Mouse (Mus musculus) mouse trophoblast stem cell (cell line): Measurements from ENCODE around the gene Smpd3.

Source experiments
- in situ Hi-C, 2 experiments: fragments of 300-500 bp; cut with MseI, MboI; formaldehyde crosslinking; loops; 2 replicates in 1 of 2; 3 replicates in 1 of 2; pipeline ENCODE4 v1.15.1; 2025

Smpd3 gene

DNA sequence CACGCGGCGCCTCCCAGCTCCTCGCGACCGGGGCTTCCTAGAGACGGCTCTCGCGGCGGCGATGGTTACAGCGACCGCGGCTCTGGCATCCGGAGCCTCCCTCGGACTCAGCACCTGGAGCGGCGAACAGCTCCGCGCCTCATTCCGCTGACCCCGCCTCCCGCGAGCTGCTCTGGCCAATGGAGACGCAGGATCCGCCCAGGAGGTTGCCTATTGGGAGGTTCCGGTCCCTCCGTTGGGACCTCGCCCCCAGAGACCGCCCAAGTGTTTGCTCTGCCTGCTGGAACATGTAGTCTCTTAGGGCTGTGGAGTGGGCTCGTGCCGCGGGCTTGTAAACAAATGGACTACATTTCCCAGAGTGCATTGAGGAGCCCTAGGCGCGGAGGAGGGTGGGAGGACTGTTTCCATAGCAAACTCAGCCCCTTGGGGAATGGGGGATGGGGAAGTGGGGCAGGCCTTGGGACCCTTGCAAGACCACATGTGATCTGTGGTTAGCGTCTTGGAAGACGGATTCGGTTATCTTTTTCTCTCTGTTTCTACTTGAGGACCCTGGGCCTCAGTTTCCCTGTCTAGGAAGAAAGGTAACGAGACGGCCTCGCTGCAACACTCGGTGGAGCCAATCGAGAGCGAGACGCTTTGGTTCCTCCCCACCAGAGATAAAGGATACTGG, at the start of gene Smpd3:
Gene Smpd3 (minus strand): TSS at position 137 of the 670 bp plus-strand sequence.
- in situ Hi-C loops, result no loop called here

DNA sequence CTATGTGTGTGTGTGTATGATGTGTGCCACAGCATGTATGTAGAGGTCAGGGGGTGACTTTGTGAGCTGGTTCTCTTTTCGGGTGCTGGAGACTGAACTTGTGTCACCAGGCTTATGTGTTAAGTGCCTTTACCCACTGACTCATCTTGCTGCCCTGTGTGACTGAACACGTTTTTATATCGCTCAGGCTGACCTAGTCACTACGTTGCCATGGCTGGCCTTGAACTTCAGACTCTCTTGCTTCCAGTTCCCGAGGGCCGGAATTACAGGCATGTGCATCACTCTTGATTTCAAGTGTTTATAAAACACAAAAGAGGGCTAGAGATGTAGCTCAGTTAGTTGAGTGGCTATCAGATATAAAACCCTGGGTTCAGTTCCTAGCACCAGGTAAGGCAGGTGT, 43.2 kb upstream of the Smpd3 start:
- in situ Hi-C loops, result no loop called here

DNA sequence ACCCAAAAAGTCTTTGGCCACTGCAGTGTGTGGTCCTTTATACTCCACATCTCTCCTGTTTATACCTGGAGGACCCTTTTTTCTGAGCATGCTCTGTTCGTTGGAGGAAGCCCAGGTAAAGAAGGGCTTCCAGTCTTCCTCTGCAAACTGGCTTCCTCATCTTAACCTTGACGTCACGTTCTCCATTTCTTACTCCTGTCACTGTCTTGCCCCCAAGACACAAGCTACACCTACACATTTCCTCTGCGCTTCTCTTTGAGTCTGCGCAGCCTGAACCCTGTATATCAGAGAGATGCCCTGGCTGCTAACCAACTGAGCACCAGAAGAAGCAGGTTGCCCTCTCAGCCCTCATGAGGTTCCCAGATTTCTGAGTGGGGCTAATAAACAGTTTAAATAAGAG, 41.6 kb upstream of the Smpd3 start:
- in situ Hi-C loops, result no loop called here

DNA sequence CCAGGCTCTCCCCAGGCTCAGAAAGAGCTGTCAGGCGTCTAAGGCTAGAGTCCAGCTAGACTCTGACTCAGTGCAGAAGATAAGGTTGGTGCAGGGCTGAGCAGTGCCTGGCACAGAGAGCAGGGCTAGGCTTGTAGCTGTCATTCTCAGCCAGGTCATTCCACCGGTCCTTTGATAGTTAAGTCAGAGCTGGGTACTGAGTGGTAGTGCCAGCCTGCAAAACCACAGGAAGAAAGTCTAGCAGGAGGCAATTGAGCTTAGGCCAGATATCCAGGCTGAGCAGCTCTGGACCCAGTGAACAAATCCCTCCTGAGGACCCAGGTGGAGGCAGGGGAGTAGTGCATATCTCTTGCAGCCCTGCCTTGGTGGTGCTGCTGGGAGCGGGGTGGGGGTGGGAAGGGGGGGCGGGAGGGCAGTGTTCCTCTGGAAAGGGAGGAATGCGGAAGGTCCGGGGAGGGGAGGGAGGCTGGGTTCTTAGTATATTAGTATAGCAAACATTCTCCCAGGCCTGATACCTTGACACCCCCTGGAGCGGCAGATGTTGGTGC, 40.8 kb upstream of the Smpd3 start:
- in situ Hi-C loops, result no loop called here

DNA sequence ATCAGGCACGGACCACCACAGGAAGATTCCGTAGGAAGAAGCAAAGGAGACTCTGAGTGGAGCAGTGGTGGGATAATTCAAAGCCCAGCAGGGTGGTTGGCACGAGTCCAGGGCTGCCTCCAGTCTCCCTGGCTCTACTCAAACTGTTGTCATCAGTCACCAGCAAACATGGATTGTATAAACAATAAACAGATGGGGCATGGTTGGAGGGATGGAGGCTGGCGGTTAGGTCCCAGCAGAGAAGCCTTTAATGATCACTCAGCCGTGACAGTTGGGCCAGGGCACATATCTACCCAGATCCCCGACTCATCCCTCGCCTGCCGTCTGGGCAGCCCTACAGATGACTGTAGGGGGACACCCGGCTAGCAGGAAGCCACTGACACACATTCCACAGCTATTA, 39.1 kb upstream of the Smpd3 start:
- in situ Hi-C loops, result no loop called here

DNA sequence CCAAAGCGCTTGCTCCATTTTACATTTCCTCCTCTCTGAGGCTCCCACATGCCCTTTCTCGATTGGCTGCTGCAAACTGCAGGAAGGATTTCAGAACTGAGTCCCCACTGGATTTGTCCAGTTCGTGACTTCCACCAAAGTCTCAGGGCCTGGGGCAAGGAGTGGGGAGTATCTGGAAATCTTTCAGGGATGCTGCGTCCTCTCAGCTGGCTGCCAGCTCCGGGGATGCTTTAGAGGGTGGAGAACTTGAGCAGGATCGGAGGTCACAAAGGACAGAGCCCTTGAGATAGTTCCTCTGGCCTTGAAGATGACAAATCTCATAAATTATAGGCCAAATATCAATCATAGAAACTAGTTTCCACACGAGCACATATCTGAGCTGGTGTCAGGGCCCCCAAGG, 38.2 kb upstream of the Smpd3 start:
- in situ Hi-C loops, result no loop called here

DNA sequence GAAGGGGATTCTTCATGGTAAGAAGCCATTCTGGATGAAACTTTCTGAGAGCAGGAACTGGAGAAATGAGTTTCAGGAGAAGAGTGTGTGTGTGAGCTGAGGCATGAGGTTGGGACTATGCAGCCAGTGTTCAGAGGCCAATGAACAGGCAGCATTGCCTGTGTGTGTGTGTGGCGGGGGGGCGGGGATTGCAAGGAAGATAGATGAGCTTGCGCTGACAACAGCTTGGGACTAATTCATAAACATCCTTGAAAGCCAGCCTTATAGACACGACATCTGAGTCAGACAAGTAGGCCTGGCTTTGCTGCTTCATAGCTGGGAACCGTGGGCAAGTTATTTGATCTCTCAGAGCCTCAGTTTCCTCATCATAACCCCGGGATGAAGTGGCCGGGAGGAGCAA, 31.3 kb upstream of the Smpd3 start:
- in situ Hi-C loops, result no loop called here

DNA sequence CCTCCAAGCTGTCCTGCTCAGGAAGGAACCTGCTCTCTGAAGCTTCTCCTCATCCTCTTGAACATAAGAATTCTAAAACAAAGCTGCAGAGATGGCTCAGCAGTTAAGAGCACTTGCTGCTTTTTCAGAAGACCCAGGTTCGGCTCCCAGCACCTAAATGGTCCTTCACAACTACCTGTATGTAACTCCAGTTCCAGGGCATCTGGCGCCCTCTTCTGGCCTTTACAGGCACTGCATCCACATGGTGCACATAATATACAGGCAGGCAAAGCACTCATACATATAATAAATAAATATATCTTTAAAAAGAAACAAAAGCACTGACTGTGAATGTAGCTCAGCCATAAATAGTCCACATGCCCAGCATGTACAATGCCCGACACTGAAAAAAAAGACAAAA, 30.7 kb upstream of the Smpd3 start:
- in situ Hi-C loops, result no loop called here

DNA sequence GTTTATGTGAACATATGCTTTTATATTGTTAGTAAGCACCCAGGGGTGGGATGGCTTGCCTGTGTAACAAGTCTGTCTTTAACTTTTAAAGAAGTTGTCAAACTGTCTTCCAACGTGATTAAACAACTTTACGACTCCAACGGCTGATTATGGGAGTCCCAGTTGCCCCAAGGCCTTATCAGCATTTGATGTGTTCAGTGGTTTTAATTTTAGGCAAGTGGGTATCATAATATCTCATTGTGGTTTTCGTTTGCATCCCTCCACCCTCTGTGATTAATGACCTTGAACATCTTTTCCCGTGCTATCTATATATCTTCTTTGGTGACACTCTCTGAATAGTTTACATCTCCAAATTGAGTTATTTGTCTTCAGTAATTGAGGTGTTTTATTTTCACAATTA, 27.0 kb upstream of the Smpd3 start:
- in situ Hi-C loops, result no loop called here

DNA sequence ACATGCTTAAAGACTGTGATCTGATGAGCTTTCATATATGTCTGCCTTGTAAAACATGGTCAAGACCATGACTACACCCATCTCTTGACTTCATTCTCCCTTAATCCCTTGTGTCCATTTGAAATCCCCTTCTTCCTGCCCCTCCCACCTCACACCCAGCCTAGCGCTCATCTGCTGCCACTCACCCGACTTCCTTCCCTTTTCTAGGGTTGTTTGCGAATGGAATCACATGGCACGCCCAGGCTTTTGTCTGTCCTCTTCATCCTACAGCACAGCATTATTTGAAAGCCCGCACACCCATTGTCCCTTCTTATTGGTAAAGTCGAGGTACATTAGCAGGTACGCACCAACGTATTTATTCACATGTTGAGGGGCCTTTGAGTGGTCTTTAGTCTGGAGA, 26.5 kb upstream of the Smpd3 start:
- in situ Hi-C loops, result no loop called here

DNA sequence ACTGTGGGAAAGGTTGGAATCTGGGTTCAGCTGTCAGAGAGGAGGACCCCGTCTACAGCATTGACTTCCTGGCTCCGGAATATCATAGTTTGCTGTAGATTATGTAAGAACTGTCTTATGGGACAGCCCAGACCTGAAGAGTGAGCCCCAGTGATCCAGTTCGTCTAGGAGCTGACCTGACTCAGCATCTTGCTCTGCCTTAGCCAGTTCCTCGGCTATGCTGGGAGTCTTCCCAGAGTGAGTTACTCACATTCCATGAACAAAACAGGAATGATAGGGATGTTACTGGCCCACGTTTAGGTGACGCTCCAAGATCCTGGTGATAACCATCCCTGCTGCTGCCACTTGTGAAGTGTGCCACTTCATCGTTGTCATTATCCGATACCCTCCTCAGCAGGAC, 25.5 kb upstream of the Smpd3 start:
- in situ Hi-C loops, result no loop called here

DNA sequence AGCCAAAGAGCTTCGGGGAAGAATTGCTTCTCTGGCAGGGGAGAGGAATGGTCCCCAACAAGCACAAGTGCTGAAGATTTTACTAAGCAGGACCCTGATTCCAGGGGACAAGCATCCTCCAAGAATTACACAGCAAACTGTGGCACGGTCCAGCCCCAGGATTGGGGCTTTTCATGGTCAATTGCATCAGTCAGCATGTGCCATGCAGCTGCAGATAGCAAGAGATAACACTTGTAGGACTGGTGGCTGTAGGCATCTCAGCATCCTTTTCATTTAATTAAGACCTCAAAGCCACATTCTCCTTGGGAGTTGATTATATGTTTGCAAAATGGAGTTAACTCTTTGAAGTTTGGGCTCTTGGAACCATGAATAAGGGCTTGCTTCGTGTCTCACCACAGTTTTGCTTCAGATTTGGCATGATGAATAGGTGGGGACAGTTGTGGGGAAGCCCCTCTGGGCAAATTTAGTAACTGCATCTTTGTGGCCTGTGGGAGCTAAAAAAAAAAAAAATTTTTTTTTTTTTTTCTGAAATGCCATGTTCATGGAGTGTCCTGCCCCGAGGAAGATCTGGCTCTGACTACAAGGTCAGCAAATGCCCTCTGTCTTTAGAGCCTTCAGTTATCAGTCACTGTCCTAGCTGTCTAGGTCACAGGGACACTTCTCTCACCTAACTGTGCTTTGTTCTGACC, 22.0 kb upstream of the Smpd3 start:
- in situ Hi-C loops, result no loop called here

DNA sequence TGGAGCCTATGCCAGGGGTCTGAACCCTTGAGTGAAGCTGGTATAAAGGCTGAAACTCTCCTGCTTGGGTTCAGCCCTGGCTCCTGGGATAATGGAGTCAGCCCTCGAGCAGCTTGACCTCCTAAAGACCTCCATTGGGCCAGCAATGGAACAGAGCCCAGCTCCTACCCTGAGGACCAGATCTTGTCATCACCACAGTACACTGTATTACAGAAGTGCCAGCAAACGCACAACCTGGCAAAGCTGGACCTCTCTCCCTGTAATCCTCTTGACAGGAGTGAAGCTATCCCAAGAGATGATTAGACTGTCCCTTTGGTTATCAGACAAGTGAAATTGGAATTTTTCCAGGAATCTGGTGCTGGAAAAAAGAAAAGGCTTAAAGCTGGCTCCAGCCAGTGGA, 13.3 kb upstream of the Smpd3 start:
- in situ Hi-C loops, result no loop called here

DNA sequence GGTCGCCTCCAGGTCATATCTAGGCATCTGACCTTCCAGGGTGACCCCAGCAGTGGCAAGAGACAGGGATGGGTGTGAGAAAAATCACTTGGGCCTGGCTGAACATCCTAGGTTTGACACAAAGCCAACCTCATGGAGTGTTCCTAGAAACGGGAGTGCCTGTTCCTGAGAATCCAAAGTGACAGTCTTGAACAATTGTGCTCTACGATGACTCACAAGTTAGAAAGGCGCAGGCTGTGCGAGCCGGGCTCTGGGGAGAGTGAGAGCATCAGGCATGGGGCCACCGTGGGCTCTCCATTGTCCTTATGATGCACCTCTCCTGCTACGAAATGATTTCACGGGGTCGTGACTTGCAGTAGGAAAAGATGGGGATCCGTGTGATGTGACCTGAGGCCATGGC, 11.6 kb upstream of the Smpd3 start:
- in situ Hi-C loops, result no loop called here

DNA sequence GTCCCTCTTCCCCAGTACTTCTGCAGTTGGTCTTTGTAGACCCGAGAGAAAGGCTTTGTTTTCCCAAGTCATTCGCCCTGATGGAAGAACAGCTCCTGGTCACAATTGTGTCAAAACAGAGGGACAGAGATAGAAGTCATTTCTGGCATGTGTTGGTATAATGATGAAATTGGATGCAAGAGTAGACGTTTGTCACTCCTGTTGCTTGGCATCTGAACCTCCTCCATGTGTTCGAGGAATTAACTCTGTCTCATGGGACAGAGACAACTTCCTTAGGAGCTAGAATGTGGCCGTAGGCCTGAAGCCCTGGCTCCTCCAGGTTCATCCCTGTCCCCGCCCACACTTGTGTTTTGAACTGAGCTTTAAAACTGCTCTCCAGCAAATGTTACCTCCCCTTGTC, 8.3 kb upstream of the Smpd3 start:
- in situ Hi-C loops, result no loop called here

DNA sequence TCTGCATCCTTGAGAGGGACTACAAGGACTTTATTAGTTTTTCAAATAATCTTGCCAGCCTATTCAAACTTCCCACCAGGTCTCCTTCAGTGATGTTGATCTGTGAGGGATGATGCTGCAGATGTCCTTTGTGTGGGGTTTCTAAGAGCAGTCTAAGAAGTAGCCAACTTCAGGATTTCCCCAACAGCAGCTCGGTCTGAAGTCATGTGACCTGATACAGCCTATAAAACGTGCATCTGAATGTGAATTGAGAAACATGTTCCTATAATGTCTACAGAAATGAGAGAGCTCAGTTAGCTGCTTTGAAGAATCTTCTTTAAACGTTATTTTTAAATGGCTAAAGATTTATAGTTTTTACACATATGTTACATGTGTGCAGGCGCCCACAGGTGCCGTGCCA, 5.7 kb upstream of the Smpd3 start:
- in situ Hi-C loops, result no loop called here

DNA sequence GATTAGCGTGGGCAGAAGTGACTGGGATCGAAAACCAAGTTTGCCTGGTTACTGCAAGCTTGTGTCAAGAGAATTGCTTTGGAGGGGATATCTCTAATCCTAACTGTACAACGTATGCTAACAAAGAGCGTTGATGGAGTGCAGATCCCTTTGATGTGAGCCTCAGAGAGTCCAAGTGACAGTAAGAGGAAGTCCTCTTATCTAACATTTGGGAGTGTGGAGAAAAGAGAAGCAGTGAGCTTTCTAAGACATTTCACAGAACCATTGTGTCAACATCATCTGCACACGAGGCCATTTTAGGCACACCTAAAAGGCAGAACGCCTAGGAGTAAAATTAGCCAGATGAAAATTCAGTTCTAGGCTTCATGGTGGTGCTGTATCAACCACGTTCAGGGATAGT, 5.0 kb upstream of the Smpd3 start:
- in situ Hi-C loops, result no loop called here

DNA sequence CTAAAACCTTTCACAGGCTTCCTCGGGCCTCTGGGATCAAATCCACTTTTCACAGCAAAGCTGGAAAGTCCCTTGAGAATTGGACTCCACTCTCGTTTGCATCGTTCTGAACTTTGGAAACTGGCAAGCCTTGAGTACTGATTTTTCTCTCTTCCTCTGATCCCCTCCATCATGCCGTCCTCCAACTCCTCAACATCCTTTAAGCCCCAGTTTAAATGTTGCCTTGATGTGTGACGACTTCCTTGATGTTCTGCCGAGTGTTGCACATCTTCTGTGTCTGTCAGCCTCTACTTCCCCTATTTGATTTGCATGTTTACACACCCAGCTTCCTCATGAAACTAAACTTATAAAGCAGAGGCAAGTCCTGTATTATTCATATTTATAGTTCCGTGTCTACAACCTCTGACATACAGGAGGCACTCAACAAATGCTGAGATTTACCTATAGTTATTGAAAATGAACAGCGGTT, 987 bp upstream of the Smpd3 start:
- in situ Hi-C loops, result no loop called here

DNA sequence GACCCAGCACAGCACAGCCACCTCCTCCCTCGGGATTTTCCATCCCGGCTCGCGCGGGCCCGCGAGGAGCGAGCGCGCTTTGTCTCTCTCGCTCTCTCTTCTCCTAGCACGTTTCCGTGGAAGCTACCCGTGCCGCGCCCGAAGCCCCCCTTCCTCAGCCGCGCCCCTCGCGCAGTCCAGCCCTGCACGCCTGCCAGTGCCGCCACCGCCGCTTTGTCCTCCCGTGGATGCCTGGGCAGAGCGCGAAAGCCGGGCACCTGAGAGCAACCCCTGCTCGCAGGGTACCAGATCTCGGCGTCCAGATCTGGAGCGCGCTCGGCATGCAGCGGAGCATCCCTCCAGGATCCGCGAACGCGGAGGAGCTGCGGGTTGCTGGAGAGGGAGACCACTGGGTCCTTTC, 1.2 kb downstream of the Smpd3 start:
- in situ Hi-C loops, result no loop called here

DNA sequence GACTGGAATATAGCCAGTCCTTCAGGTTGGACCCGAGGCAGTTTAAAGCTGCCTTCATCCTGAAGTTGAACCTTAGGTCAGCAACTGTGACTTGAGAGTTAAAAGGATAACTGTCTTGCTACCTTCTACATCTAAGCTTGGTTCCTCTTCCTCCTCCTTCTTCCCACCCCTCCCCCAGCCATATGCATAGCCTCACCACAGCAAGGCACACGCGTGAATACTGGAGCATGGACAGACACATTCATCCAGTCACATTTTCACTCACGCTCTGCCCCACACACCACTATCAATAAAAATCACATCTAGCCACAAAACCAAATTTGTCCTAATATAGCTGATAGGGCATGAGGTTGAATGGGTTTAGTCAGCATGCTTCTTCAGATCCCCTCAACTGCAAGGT, 1.8 kb downstream of the Smpd3 start:
- in situ Hi-C loops, result no loop called here

DNA sequence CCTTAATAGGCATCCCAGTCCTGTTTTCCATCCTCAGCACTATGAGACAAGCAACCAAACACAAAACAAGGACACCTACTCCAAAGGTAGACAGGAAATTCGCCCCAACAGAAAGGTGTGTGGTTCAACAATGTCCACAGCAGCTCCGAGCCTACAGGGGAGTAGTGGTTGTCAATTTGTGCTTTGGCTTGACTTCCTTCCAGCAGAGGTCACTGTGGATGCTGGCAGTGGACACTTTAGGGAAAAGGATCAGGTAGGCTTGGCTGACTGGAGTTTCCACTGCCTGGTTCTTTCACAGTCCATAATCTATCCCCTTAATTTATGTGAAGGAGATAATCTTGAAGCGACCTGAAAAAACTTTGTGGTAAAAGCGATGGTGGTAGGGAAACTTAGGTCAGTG, 2.6 kb downstream of the Smpd3 start:
- in situ Hi-C loops, result no loop called here

DNA sequence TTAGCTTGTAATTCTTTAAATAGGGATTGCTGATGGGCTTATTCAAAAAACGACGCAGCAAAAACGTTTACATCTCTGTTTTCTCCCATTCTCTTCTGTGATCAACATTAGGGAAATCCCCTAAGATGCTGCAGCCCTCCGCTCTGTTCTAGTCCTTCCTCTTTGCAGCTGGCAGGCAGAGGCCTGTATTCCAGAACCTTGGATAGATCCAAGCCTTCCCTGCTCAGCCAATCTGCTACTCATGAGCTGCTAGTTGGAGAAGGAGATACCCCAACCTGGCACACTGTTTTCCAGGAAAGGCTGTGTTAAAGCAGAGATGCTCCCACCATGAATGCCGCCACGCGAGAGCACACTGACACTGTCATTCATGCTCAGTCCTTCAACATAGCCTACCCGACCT, 4.4 kb downstream of the Smpd3 start:
- in situ Hi-C loops, result no loop called here

DNA sequence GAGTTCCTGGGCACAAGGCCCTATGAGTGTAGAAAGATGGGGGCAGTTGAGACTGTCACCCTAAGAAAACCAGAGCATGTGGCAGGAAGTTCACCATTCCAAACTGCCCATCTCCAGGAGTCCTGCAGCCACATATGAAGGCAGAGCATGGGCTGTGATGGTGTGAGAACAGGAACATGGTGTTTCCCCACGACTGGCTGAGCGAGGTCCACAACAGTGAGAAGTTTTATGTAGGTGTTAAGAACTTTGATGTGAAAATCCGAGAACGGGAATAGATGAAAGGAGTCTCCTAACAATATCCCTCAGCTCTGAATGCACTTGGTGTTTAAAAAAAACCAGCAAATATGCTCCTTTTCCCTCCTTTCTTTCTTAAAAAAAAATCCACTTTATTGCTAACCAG, 5.3 kb downstream of the Smpd3 start:
- in situ Hi-C loops, result no loop called here
